Mouse (Mus musculus): ENCODE results near the gene Sik3. TPM values are rescaled to one million over a fixed set of nuclear protein-coding genes. Genes with fewer than 3 reads are reported as not detected.

Gene Sik3
- polyA plus RNA-seq, 1 experiment from 2014 or later: 6.4 TPM

- Histone ChIP-seq H3K9me3 (no peaks in the 10 kb centered on the region), H3K4me3 (no peak overlapping the region), H3K4me1 (peaks cover 38% of the 10 kb centered on the region), H3K36me3 (peaks cover 44% of the 10 kb centered on the region), H3K27ac (no peak overlapping the region), H3K27me3 (ENCODE audit: insufficient read depth, poor library complexity, severe bottlenecking) (no peaks in the 10 kb centered on the region)
- no peak for DNase-seq (ENCODE audit: low spot score)
- WGBS: 75% methylated on average over 9 of the region's 9 CpGs
These were observed 205.6 kb downstream of the Sik3 start for GRCm38 (mm10) chr9:46218176-46218575.

GRCm38 (mm10) chr9:46223090-46223489, 210.5 kb downstream of the Sik3 start:
- DNase-seq (ENCODE audit: low spot score): no peak
- 84% methylated on average over 6 of the region's 6 CpGs for WGBS

GRCm38 (mm10) chr9:46224101-46224500, 211.5 kb downstream of the Sik3 start:
- peaks cover 39% of the 10 kb centered on the region for H3K36me3 ChIP-seq
- H3K4me1 ChIP-seq: peaks cover 5% of the 10 kb centered on the region
- no peak for DNase-seq (ENCODE audit: low spot score)
- H3K9me3 ChIP-seq: no peaks in the 10 kb centered on the region
- H3K4me3 ChIP-seq: no peak overlapping the region
- peaks cover 10% of the 10 kb centered on the region; the same call in 1 of the 2 replicates for H3K27me3 ChIP-seq (ENCODE audit: insufficient read depth, poor library complexity, severe bottlenecking)
- no peak overlapping the region for H3K27ac ChIP-seq
- WGBS: 86% methylated on average over 3 of the region's 3 CpGs

More at GRCm38 (mm10) chr9:46223090-46223489, 210.5 kb downstream of the Sik3 start:
- H3K36me3 ChIP-seq: peaks cover 40% of the 10 kb centered on the region
- no peaks in the 10 kb centered on the region; the same call in 1 of the 2 replicates for H3K4me1 ChIP-seq
- H3K27me3 ChIP-seq (ENCODE audit: insufficient read depth, poor library complexity, severe bottlenecking): 0 out of 2 replicates have a peak, but pooled peaks cover 3% of the 10 kb centered on the region
- no peaks in the 10 kb centered on the region for H3K9me3 ChIP-seq
- H3K4me3 ChIP-seq: no peak overlapping the region
- H3K27ac ChIP-seq: no peak overlapping the region

- Histone ChIP-seq H3K27me3 (ENCODE audit: insufficient read depth, poor library complexity, severe bottlenecking) (peaks cover 14% of the 10 kb centered on the region; the same call in 1 of the 2 replicates), H3K4me1 (peaks cover 9% of the 10 kb centered on the region), H3K27ac (no peak overlapping the region), H3K36me3 (peaks cover 29% of the 10 kb centered on the region), H3K4me3 (no peak overlapping the region), H3K9me3 (no peaks in the 10 kb centered on the region)
- DNase-seq (ENCODE audit: low spot score): no peak
- WGBS: 58% methylated on average over 5 of the region's 5 CpGs
These were observed 212.5 kb downstream of the Sik3 start for GRCm38 (mm10) chr9:46224945-46225660.

DNA sequence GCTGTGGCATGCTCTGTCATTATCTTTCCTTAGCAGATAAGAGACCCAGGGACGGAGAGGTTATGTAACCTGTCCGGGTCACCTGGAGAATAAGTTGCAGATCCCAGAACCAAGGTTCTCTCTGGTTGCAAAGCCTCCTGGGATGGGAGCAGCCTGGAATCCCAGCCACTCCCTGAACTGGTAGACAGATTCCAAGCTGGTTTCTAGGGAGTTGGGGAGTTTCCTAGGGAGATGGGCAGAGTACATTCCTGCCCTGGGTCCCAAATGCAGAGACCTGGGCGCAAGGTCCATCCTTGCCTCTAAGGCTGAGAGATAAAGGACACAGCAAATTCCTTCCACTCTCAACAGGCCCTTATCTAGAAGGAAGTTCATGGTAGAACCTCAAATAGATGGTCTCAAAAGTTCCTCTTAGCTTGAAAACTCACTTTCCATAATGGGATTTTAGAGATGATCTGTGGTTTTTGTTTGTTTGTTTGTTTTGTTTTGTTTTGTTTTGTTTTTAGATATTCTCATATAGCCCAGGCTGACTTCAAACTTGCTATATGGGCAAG, 214.5 kb downstream of the Sik3 start:
- no peaks in the 10 kb centered on the region for H3K9me3 ChIP-seq
- whole genome bisulfite sequencing: 58% methylated on average over 3 of the region's 3 CpGs
- peaks cover 9% of the 10 kb centered on the region for H3K36me3 ChIP-seq

GRCm38 (mm10) chr9:46228491-46228890, 215.9 kb downstream of the Sik3 start, which contains the start of gene Apoa1:
Gene Apoa1, plus strand, starts transcription at chr9:46228580.
- H3K27me3 ChIP-seq (ENCODE audit: insufficient read depth, poor library complexity, severe bottlenecking): peaks cover 31% of the 10 kb centered on the region
- H3K36me3 ChIP-seq: no peaks in the 10 kb centered on the region
- no peak within 1 kb of the TSS for H3K27ac ChIP-seq
- DNase-seq (ENCODE audit: low spot score): no peak
- no peak within 1 kb of the TSS for H3K4me3 ChIP-seq
- 49% methylated on average over 9 of the region's 9 CpGs for WGBS
- H3K9me3 ChIP-seq: no peaks in the 10 kb centered on the region
- peaks cover 16% of the 10 kb centered on the region for H3K4me1 ChIP-seq

More for the DNA sequence above, 214.5 kb downstream of the Sik3 start:
- Histone ChIP-seq H3K4me3 (no peak overlapping the region), H3K27me3 (ENCODE audit: insufficient read depth, poor library complexity, severe bottlenecking) (peaks cover 31% of the 10 kb centered on the region), H3K4me1 (peaks cover 16% of the 10 kb centered on the region), H3K27ac (no peak overlapping the region)
- DNase-seq (ENCODE audit: low spot score): no peak

DNA sequence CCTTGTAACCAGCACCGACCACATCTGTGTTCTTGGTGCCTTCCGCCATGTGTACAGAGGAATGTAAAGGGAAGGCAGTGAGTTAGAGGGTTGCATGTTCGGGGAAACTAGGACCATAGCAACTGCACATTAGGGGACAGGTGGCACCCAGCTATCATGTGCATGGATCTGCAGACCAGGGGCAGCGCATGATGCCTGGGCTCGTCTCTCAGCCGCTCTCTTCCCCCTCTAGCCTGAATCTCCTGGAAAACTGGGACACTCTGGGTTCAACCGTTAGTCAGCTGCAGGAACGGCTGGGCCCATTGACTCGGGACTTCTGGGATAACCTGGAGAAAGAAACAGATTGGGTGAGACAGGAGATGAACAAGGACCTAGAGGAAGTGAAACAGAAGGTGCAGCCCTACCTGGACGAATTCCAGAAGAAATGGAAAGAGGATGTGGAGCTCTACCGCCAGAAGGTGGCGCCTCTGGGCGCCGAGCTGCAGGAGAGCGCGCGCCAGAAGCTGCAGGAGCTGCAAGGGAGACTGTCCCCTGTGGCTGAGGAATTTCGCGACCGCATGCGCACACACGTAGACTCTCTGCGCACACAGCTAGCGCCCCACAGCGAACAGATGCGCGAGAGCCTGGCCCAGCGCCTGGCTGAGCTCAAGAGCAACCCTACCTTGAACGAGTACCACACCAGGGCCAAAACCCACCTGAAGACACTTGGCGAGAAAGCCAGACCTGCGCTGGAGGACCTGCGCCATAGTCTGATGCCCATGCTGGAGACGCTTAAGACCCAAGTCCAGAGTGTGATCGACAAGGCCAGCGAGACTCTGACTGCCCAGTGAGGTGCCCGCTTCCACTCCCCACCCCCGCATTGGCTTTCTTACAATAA, 217.2 kb downstream of the Sik3 start:
- Histone ChIP-seq H3K27me3 (ENCODE audit: insufficient read depth, poor library complexity, severe bottlenecking) (peaks cover 45% of the 10 kb centered on the region), H3K4me3 (peak overlapping the region; percentile 61), H3K9me3 (no peaks in the 10 kb centered on the region), H3K4me1 (peaks cover 16% of the 10 kb centered on the region), H3K27ac (peak overlapping the region; percentile 78), H3K36me3 (no peaks in the 10 kb centered on the region)
- DNase-seq (ENCODE audit: low spot score): peak; percentile 91
- 15% methylated on average over 37 of the region's 37 CpGs for WGBS

- H3K9me3 ChIP-seq: no peaks in the 10 kb centered on the region
- 24% methylated on average over 13 of the region's 13 CpGs for WGBS
- peaks cover 22% of the 10 kb centered on the region for H3K4me1 ChIP-seq
- peak overlapping the region; percentile 61 for H3K4me3 ChIP-seq
- no peak for DNase-seq (ENCODE audit: low spot score)
- H3K27ac ChIP-seq: peak overlapping the region; percentile 78
- H3K36me3 ChIP-seq: no peaks in the 10 kb centered on the region
- peaks cover 50% of the 10 kb centered on the region for H3K27me3 ChIP-seq (ENCODE audit: insufficient read depth, poor library complexity, severe bottlenecking)
These were observed 217.9 kb downstream of the Sik3 start for GRCm38 (mm10) chr9:46230450-46230975.

- Histone ChIP-seq H3K4me3 (no peak overlapping the region), H3K4me1 (peaks cover 16% of the 10 kb centered on the region), H3K9me3 (no peaks in the 10 kb centered on the region), H3K36me3 (no peaks in the 10 kb centered on the region), H3K27me3 (ENCODE audit: insufficient read depth, poor library complexity, severe bottlenecking) (peaks cover 36% of the 10 kb centered on the region), H3K27ac (no peak overlapping the region)
- WGBS: 82% methylated on average over 6 of the region's 6 CpGs
- DNase-seq (ENCODE audit: low spot score): no peak
These were observed 222.6 kb downstream of the Sik3 start for GRCm38 (mm10) chr9:46235196-46235595.

GRCm38 (mm10) chr9:46235596-46235648, 222.8 kb downstream of the Sik3 start, which contains the start of gene Apoc3:
Gene Apoc3, minus strand, starts transcription at chr9:46235636.
- Histone ChIP-seq H3K4me3 (no peak within 1 kb of the TSS), H3K4me1 (peaks cover 13% of the 10 kb centered on the region), H3K27me3 (ENCODE audit: insufficient read depth, poor library complexity, severe bottlenecking) (peaks cover 35% of the 10 kb centered on the region), H3K27ac (no peak within 1 kb of the TSS), H3K36me3 (no peaks in the 10 kb centered on the region), H3K9me3 (no peaks in the 10 kb centered on the region)
- DNase-seq (ENCODE audit: low spot score): no peak

GRCm38 (mm10) chr9:46235649-46236048, 223.0 kb downstream of the Sik3 start:
- Histone ChIP-seq H3K36me3 (no peaks in the 10 kb centered on the region), H3K27me3 (ENCODE audit: insufficient read depth, poor library complexity, severe bottlenecking) (peaks cover 32% of the 10 kb centered on the region), H3K4me1 (peaks cover 11% of the 10 kb centered on the region), H3K4me3 (no peak overlapping the region), H3K27ac (no peak overlapping the region), H3K9me3 (no peaks in the 10 kb centered on the region)
- no peak for DNase-seq (ENCODE audit: low spot score)
- WGBS: 55% methylated on average over 4 of the region's 4 CpGs

GRCm38 (mm10) chr9:46238850-46239249, 226.2 kb downstream of the Sik3 start:
- Histone ChIP-seq H3K4me3 (no peak overlapping the region), H3K36me3 (no peaks in the 10 kb centered on the region), H3K9me3 (no peaks in the 10 kb centered on the region), H3K4me1 (peaks cover 27% of the 10 kb centered on the region), H3K27me3 (ENCODE audit: insufficient read depth, poor library complexity, severe bottlenecking) (peaks cover 33% of the 10 kb centered on the region), H3K27ac (no peak overlapping the region)
- 86% methylated on average over 7 of the region's 7 CpGs for WGBS
- DNase-seq (ENCODE audit: low spot score): no peak
